Mouse (Mus musculus) forelimb bud, embryonic 11.5 days (tissue): ENCODE results near the gene Emc10.

Source experiments
- DNase-seq: peaks from one replicate; pipeline ENCODE4 v3.0.0-alpha.2; 2012; ENCODE audit warnings: low read depth, low spot score

Gene Emc10

GRCm38 (mm10) chr7:44463056-44463425 is 33.3 kb downstream of the Emc10 start:
- DNase-seq: no peak

- DNase-seq: peak; percentile 57
Observed at GRCm38 (mm10) chr7:44462218-44463055, 33.9 kb downstream of the Emc10 start.

GRCm38 (mm10) chr7:44461503-44462217 is 34.7 kb downstream of the Emc10 start:
- DNase-seq: no peak

DNA sequence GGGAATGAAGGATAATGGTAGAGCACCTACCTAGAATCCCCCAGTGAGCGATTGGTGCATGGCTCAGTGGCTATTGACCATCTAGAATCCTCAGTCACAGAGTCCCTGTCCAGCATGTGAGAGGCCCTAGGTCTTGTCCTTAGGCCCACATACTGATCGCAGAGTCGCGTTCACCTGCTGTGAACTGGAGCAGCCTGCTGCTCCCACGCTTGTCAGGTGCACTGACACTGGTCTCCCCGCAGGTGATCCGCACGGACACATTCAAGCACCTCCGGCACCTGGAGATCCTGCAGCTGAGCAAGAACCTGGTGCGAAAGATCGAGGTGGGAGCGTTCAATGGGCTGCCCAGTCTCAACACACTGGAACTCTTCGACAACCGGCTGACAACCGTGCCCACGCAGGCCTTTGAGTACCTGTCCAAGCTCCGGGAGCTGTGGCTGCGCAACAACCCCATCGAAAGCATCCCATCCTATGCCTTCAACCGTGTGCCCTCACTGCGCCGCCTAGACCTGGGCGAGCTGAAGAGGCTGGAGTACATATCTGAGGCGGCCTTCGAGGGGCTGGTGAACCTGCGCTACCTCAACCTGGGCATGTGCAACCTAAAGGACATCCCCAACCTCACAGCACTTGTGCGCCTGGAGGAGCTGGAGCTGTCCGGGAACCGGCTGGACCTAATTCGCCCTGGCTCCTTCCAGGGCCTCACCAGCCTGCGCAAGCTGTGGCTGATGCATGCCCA is 35.4 kb downstream of the Emc10 start:
- DNase-seq: no peak

GRCm38 (mm10) chr7:44460067-44460466 is 36.3 kb downstream of the Emc10 start:
- DNase-seq: no peak

- no peak for DNase-seq
Observed at GRCm38 (mm10) chr7:44456302-44456701, 40.0 kb downstream of the Emc10 start.

DNA sequence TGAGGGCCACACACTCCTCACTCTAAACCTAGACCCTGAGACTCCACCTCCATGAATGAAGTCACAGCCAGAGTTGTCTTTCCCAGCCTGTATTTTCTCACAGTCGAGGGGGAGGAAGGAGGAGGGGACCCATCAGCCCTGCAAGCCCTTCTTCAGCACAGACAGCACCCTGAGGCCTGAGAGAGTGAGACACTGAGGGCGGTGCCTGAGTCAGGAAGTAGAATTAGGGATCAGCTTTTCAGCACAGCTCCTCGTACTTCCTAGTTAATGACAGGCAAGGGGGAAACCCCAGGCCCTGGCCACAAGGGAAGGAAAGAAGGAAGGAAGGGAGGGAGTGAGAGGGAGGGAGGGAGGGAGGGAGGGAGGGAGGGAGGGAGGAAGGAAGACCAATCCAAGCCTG is 43.1 kb downstream of the Emc10 start:
- no peak for DNase-seq

DNA sequence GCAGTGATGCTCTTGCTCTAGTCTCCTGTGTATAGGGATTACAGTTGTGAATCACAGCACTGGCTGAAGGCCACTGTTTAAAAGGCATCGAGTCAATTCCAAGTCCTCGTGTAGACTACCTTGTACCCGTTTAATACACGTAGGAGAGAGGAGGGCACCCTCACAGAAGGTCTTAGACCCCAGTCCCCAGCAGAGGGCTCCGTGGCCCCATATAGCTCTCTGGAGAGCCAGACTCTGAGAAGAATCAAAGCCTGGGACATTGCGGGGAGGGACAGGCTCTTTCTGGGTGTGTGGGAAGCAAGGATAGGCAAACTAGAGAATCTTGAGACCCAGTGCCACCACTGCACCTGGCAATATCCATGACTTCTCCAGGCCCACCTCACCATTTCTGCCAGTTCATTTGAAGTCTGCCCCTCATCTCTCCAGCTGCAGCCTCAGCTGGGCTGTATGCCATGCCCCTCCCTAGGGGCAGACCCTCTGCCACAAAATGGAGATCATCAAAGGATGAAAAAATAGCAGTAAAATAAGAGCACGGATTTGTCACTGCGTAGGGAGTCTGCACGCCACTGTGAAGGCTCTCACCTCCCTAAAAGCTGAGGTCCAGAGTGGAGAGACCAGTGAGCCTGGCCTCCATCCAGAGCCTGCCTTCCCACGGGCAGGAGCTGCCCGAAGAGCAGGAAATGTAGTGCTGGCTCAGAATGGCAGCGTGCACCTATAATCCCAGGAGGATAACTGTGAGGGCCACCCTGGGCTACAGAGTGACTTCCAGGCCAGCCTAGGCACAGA is 50.1 kb downstream of the Emc10 start:
- no peak for DNase-seq

GRCm38 (mm10) chr7:44445528-44445923 is 50.8 kb downstream of the Emc10 start:
- DNase-seq: no peak

DNA sequence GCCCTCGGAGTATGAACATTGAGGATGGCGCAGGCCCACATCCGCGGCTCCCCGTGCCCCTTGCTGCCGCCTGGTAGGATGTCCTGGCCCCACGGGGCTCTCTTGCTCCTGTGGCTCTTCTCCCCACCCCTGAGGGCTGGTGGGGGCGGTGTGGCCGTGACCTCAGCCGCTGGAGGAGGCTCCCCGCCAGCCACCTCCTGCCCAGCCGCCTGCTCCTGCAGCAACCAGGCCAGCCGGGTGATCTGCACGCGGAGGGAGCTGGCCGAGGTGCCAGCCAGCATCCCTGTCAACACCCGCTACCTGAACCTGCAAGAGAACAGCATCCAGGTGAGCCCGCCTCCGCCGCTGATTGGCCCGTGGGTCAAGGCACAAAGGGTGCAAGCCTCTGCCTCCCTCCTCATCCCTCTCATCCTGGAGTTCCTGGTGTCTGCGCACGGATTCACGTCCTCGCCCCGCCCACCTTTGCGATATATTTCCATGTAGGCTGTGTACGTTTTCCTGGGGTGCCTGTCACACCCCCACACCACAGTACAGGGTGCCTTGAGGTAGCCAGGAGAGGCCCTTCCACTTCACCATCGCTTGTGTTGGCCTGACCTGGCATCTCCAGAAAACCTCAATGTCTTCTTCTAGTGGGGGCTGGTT is 51.3 kb downstream of the Emc10 start:
- DNase-seq: no peak

DNA sequence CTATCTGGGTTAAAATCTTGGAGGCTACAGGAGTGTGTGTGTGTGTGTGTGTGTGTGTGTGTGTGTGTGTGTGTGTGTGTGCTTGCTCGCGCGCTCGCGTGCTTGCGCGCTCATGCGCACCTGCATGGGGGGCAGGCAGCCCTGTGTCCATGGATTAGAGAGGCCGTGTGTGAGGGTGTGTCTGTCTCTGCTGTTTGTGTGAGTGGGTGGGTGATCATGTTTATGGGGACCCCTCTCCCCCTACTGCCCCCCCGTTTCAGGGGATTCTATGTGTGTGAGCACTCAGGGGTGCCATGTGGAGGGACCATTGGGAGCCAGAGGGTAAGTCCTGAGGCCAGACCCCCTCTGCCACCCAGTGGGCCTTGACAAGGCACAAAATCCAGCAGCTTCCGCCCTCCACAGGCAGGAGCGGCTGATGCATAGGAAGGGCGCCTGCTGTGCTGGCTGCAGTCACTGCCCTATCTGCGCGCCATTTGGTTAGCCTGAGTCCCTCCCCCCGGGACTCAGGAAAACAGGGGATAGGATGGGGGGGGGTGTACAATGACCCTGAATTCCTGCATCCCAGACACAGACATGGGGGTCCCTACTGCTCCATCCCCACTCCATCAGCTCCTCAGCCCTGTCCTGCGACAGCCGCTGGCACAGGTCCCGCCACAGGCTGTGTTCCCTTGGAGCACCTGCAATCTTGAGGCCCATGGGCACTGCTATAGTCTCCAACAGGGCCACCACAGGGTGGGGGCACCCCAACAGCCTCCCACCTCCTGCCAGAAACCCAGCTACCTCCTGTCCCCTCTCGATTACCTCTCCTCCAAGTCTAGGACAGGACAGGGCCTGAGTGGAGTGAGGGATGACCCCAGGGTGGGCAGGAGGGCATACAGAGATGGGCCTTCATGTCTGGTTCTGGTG is 52.8 kb downstream of the Emc10 start:
- DNase-seq: no peak

DNA sequence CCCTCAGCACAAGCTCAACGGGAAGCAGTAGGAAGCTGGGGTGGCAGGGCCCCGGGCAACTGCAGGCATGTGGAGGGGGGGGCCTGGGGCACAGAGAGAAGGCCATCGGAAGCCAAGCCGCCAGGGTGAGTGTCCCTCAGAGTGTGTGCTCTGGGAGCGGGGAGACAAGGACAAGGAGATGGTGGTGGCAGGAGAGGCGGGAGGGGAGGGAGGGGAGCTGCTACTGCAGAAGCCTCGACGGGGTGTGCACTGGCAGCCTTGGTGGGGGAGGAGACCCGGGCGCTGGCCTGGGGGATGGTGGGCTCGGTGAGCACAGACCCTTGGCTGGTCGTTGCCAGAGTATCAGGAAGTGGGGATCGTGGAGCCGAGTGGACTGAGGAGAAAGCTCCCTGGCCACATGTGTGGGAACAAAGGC is 53.9 kb downstream of the Emc10 start:
- DNase-seq: no peak

- DNase-seq: no peak
Observed at GRCm38 (mm10) chr7:44441648-44442109, 54.6 kb downstream of the Emc10 start.

DNA sequence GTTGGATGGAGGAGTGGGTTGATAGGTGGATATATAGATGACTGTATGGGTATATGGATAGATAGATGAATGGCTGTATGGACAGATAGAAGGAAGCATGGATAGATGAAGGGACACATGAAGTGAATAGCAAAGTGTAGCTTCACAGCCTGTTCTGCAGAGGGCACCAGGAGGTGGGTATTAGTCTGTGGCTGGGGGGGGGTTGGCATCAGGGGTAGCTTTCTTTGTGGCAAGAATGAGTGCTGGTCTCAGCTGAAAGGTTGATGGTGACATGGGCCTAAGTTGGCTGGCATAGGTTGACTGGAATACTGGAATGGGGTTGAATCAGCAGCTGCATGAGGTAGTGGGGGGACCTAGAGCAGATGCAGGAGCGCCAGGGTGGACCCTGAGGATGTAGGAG is 55.1 kb downstream of the Emc10 start:
- DNase-seq: no peak

DNA sequence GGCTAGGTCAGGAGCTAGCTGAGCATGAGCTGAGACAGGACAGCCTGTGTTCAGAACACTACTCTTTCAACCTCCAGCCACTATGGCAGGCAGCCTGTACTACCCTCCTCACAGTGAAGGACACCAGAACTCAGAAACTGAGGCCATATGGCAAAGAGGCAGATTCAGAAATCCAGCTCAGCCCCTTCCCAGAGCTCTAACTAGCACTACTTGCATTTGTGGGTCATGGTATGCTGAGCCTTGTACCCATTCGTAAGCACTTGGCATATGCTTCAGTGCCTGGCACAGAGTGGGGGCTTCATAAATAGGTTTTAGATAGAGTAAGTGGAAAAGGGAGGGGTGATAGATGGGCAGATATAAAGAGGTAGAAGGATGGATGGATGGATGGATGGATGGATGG is 55.9 kb downstream of the Emc10 start:
- DNase-seq: no peak
